Mouse (Mus musculus): ENCODE data around the gene Siva1. TPM values are rescaled to one million over a fixed set of nuclear protein-coding genes. Genes with fewer than 3 reads are reported as not detected.

The Siva1 gene
- 137 and 149 TPM in 2 replicates for total RNA-seq (2012; rRNA removed)
- 78.1 and 81.9 TPM in 2 replicates for total RNA-seq (2014; rRNA removed)
- 135 and 158 TPM in 2 replicates for polyA plus RNA-seq (2012; ENCODE audit: insufficient read length, low read depth)

GRCm38 (mm10) chr12:112644180-112644854, at the start of gene Siva1:
Siva1 (plus strand) TSS chr12:112644679.
- peaks cover 4 to 23% of the 10 kb centered on the region in 2 experiments; a peak in 3 of 4 replicates for H3K4me1 ChIP-seq (ENCODE audit: control insufficient read depth in 1 of 2, insufficient read depth in 2 of 2)
- TF ChIP-seq NRF1 (IDR thresholded peaks at IDR 0.05; ENCODE audit: low read depth, low read length) (peak; percentile 77), BHLHE40 (IDR thresholded peaks at IDR 0.05; ENCODE audit: low read depth, low read length) (peak; percentile 96), MAX (IDR thresholded peaks at IDR 0.05; ENCODE audit: low read length) (peak; percentile 66; the same call in 1 of the 2 replicates), E2F4 (IDR thresholded peaks at IDR 0.05; ENCODE audit: insufficient replicate concordance, low read depth, low read length) (peak; percentile 78; the same call in 1 of the 2 replicates), SMC3 (IDR thresholded peaks at IDR 0.05; ENCODE audit: low read depth, low read length) (no peak), HCFC1 (IDR thresholded peaks at IDR 0.05; ENCODE audit: low read depth, low read length) (peak; percentile 63), MAZ (IDR thresholded peaks at IDR 0.05; ENCODE audit: low read depth, low read length) (0 out of 2 replicates have a peak, but pooled peaks have one; percentile 52), CHD2 (IDR thresholded peaks at IDR 0.05; ENCODE audit: low read length) (0 out of 2 replicates have a peak, but pooled peaks have one; percentile 44), MEF2A (IDR thresholded peaks at IDR 0.05; ENCODE audit: borderline replicate concordance, low read depth, low read length) (no peak), MYC (IDR thresholded peaks at IDR 0.05; ENCODE audit: low read depth, low read length) (0 out of 2 replicates have a peak, but pooled peaks have one; percentile 10), GABPA (IDR thresholded peaks at IDR 0.05; ENCODE audit: insufficient replicate concordance, low read depth, low read length) (no peak), EP300 (IDR thresholded peaks at IDR 0.05; ENCODE audit: low read length) (no peak), NELFE (IDR thresholded peaks at IDR 0.05; ENCODE audit: low read depth, low read length) (no peak), JUN (IDR thresholded peaks at IDR 0.05; ENCODE audit: insufficient read depth, low read depth, low read length) (no peak), KAT2A (IDR thresholded peaks at IDR 0.05; ENCODE audit: insufficient replicate concordance, low read length) (no peak)
- peaks cover 19 to 49% of the 10 kb centered on the region in 2 experiments for H3K36me3 ChIP-seq (replicated peaks in 1 of 2; ENCODE audit: control insufficient read depth in 1 of 2, insufficient read depth in 1 of 2, low read length in 1 of 2)
- H3K4me2 ChIP-seq (ENCODE audit: insufficient read depth, low read depth, poor library complexity, severe bottlenecking): peak within 1 kb of the TSS; percentile 95
- peak within 1 kb of the TSS; percentile 79 to 100 (median 97) for H3K4me3 ChIP-seq (replicated peaks in 1 of 3; ENCODE audit: low read depth in 2 of 3, low read length in 2 of 3, poor library complexity in 1 of 3)
- peak within 1 kb of the TSS; percentile 97 for H3K9ac ChIP-seq (ENCODE audit: insufficient read depth, low read depth)
- dilution Hi-C loops (cut with MboI; ENCODE audit: extremely low pct_ligation_motif_present, extremely low pct_unique_long_range_greater_than_20kb, low sequenced_read_pairs): no loop called here
- peak within 1 kb of the TSS; percentile 29 for H3K27ac ChIP-seq (ENCODE audit: insufficient read depth, low read depth)
- H3K9me3 ChIP-seq (replicated peaks; ENCODE audit: low read length): no peaks in the 10 kb centered on the region
- peaks cover 15% of the 10 kb centered on the region for H3K79me2 ChIP-seq (replicated peaks; ENCODE audit: control insufficient read depth, extremely low read depth, insufficient read depth, poor library complexity, severe bottlenecking)
- in situ Hi-C loops (cut with MboI; ENCODE audit: low pct_ligation_motif_present, low pct_unique_long_range_greater_than_20kb, low sequenced_read_pairs): no loop called here
- DNase-seq (ENCODE audit: extremely low read depth): peak; percentile 97
- H3K27me3 ChIP-seq (replicated peaks): no peaks in the 10 kb centered on the region

GRCm38 (mm10) chr12:112594989-112595388, 49.5 kb upstream of the Siva1 start:
- dilution Hi-C loops (cut with MboI; ENCODE audit: extremely low pct_ligation_motif_present, extremely low pct_unique_long_range_greater_than_20kb, low sequenced_read_pairs): no loop called here
- in situ Hi-C loops (cut with MboI; ENCODE audit: low pct_ligation_motif_present, low pct_unique_long_range_greater_than_20kb, low sequenced_read_pairs): loop anchor here (5.0 kb wide), 1 partner anchor 33 kb away; no protein-coding TSS in a partner anchor
- H3K4me1 ChIP-seq (ENCODE audit: control insufficient read depth in 1 of 2, insufficient read depth in 2 of 2): peaks cover 71 to 78% of the 10 kb centered on the region in 2 experiments
- TF ChIP-seq ZNF384 (IDR thresholded peaks at IDR 0.05; ENCODE audit: low read depth, low read length) (no peak), RCOR1 (conservative IDR thresholded peaks at IDR 0.05; ENCODE audit: low read depth, low read length) (no peak), MAX (IDR thresholded peaks at IDR 0.05; ENCODE audit: low read length) (no peak), JUN (IDR thresholded peaks at IDR 0.05; ENCODE audit: insufficient read depth, low read depth, low read length) (no peak), KAT2A (IDR thresholded peaks at IDR 0.05; ENCODE audit: insufficient replicate concordance, low read length) (no peak), ELF1 (IDR thresholded peaks at IDR 0.05; ENCODE audit: low read depth, low read length) (no peak), NELFE (IDR thresholded peaks at IDR 0.05; ENCODE audit: low read depth, low read length) (no peak), HCFC1 (IDR thresholded peaks at IDR 0.05; ENCODE audit: low read depth, low read length) (no peak), E2F4 (IDR thresholded peaks at IDR 0.05; ENCODE audit: insufficient replicate concordance, low read depth, low read length) (no peak), BHLHE40 (IDR thresholded peaks at IDR 0.05; ENCODE audit: low read depth, low read length) (no peak), MEF2A (IDR thresholded peaks at IDR 0.05; ENCODE audit: borderline replicate concordance, low read depth, low read length) (no peak), MAFK (IDR thresholded peaks at IDR 0.05; ENCODE audit: insufficient replicate concordance, low read length) (no peak), SMC3 (IDR thresholded peaks at IDR 0.05; ENCODE audit: low read depth, low read length) (no peak)
- no peaks in the 10 kb centered on the region for H3K27me3 ChIP-seq (replicated peaks)
- DNase-seq (ENCODE audit: extremely low read depth): no peak
- H3K36me3 ChIP-seq (replicated peaks in 1 of 2; ENCODE audit: control insufficient read depth in 1 of 2, insufficient read depth in 1 of 2, low read length in 1 of 2): peaks cover 5 to 93% of the 10 kb centered on the region in 2 experiments
- H3K4me3 ChIP-seq (replicated peaks in 1 of 3; ENCODE audit: low read depth in 2 of 3, low read length in 2 of 3, poor library complexity in 1 of 3): peak overlapping the region in 1 of 3 experiments; percentile 27
- peak overlapping the region; percentile 84 for H3K4me2 ChIP-seq (ENCODE audit: insufficient read depth, low read depth, poor library complexity, severe bottlenecking)
- no peaks in the 10 kb centered on the region for H3K9me3 ChIP-seq (replicated peaks; ENCODE audit: low read length)
- peaks cover 80% of the 10 kb centered on the region for H3K79me2 ChIP-seq (replicated peaks; ENCODE audit: control insufficient read depth, extremely low read depth, insufficient read depth, poor library complexity, severe bottlenecking)
- peak overlapping the region; percentile 18 for H3K9ac ChIP-seq (ENCODE audit: insufficient read depth, low read depth)
- peak overlapping the region; percentile 80 for H3K27ac ChIP-seq (ENCODE audit: insufficient read depth, low read depth)
